Mouse (Mus musculus): ENCODE measurements around the gene Plekha7.

- TF ChIP-seq CTCF (IDR thresholded peaks at IDR 0.05; ENCODE audit: low read depth) (no peak), EP300 (IDR thresholded peaks at IDR 0.05; ENCODE audit: low read depth) (no peak)
Measured at GRCm38 (mm10) chr7:116248536-116248935, 59.6 kb downstream of the Plekha7 start.

Measured in heart, postnatal 0 days (tissue).